Comparison of ENCODE assay signal across 8 mouse cellular contexts in the genomic region with DNA sequence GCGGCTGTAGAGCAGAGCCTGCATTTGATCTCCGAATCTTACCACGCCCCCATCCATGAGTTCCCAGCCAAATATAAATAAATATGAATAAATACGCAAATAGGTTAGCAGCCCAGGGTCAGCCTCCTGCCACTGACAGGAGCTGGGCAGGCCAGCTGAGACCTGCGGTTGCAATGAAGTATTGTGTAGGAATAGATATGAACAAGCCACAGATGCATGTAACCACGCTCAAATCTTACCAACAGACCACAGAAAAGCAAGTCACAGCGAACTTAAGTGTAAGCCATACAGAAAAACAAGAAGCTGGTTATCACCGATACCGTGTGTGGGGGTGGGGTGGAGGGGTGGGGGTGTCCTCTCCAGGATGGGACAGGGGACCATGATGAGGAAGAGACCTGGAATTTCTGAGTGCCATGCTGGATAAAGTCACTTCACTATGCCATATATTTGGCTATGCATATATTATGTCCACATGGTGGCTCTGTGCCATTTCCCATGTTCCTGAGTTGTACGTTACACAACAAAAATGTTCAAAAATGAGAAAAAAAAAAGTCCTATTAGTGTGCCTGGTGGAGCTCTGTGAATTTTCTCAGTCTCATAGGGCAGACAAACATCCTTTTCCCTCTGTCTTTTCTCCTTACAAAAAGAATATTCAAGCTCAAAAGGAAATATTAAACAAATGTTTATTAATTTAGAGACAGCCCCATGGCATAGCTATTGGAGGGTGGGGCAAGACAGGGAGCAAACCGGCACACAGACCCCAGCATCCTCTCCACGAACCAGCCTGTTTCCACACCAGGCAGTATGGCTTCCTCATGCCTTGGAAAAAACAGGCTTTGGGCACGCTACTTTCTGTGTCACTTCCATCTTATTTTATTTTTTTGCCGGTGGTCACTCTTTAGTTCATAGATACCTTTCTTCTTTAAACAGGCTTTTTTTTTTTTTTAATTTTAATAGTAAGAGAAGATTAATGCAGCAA. TPM values are rescaled to one million over a fixed set of nuclear protein-coding genes. Genes with fewer than 3 reads are reported as not detected.
A peak's percentile ranks its signal among the peaks of the same experiment; 100 is the strongest.
DNase-seq lines count a peak whose midpoint lies in the region; ATAC-seq and TF ChIP-seq lines count a peak whose summit lies in the region.

No protein-coding gene starts in this region.

- no peak for TF ChIP-seq CTCF in layer of hippocampus, adult 2 months (conservative IDR thresholded peaks at IDR 0.05)

- 35% methylated on average over 14 of the region's 14 CpGs for WGBS in embryonic facial prominence, embryonic 12.5 days
- WGBS in intestine, embryonic 16.5 days, result 37% methylated on average over 14 of the region's 14 CpGs

- H3K27me3 ChIP-seq in embryonic facial prominence, embryonic 12.5 days, result 0 out of 2 replicates have a peak, but pooled peaks cover 3% of the 10 kb centered on the region
- H3K27me3 ChIP-seq in intestine, embryonic 16.5 days (replicated peaks; ENCODE audit: control insufficient read depth, insufficient read depth, low read length), result no peaks in the 10 kb centered on the region

- peak overlapping the region; percentile 67 for H3K4me2 ChIP-seq in embryonic facial prominence, embryonic 12.5 days (replicated peaks)
- peak overlapping the region; percentile 78 for H3K4me2 ChIP-seq in intestine, embryonic 16.5 days (ENCODE audit: low read depth, low read length)

- H3K4me3 ChIP-seq in layer of hippocampus, adult 2 months, result peak overlapping the region; percentile 53
- peak overlapping the region; percentile 33; the same call in 1 of the 2 replicates for H3K4me3 ChIP-seq in embryonic facial prominence, embryonic 12.5 days
- H3K4me3 ChIP-seq in intestine, embryonic 16.5 days (ENCODE audit: low read length), result peak overlapping the region; percentile 36; the same call in 1 of the 2 replicates

- H3K9ac ChIP-seq in embryonic facial prominence, embryonic 12.5 days, result no peak overlapping the region
- 0 out of 2 replicates have a peak overlapping the region, but pooled peaks have one; percentile 56 for H3K9ac ChIP-seq in intestine, embryonic 16.5 days (ENCODE audit: low read depth, low read length)

- H3K4me1 ChIP-seq in embryonic facial prominence, embryonic 12.5 days, result peaks cover 20% of the 10 kb centered on the region; the same call in 1 of the 2 replicates
- peaks cover 23% of the 10 kb centered on the region for H3K4me1 ChIP-seq in intestine, embryonic 16.5 days (ENCODE audit: control insufficient read depth, insufficient read depth, low read length)

- H3K9me3 ChIP-seq in embryonic facial prominence, embryonic 12.5 days, result no peaks in the 10 kb centered on the region
- no peaks in the 10 kb centered on the region for H3K9me3 ChIP-seq in intestine, embryonic 16.5 days (ENCODE audit: control insufficient read depth, low read length)

- H3K27ac ChIP-seq in layer of hippocampus, adult 2 months, result no peak overlapping the region
- H3K27ac ChIP-seq in embryonic facial prominence, embryonic 12.5 days, result no peak overlapping the region
- H3K27ac ChIP-seq in intestine, embryonic 16.5 days (ENCODE audit: low read length), result no peak overlapping the region; the same call in 1 of the 2 replicates

- no peak for ATAC-seq in embryonic facial prominence, embryonic 12.5 days (ENCODE audit: insufficient number of reproducible peaks, insufficient read depth, low FRiP score, low TSS enrichment)
- no peak for ATAC-seq in intestine, embryonic 16.5 days
- no peak for ATAC-seq in frontal cortex, adult (ENCODE audit: low TSS enrichment)

- no peaks in the 10 kb centered on the region for H3K36me3 ChIP-seq in embryonic facial prominence, embryonic 12.5 days
- H3K36me3 ChIP-seq in intestine, embryonic 16.5 days (ENCODE audit: control insufficient read depth, insufficient read depth, low read length), result no peaks in the 10 kb centered on the region

- no peak for DNase-seq in layer of hippocampus, adult 2 months (ENCODE audit: low spot score in 2 of 2)
- no peak for DNase-seq in layer of hippocampus, postnatal 10 days (ENCODE audit: low spot score in 2 of 2)
- peak; percentile 51 for DNase-seq in naive thymus-derived CD4-positive, alpha-beta T cell, adult 2 months (ENCODE audit: low read depth)
- no peak for DNase-seq in cerebellum, postnatal 25 days
- DNase-seq in testis, postnatal 14 days (ENCODE audit: low spot score), result no peak

RNA-seq across cellular contexts. Expression of a gene that starts 28.2 kb away (rescaled TPM):
- 10 to 100 TPM; 32.3 to 34.3 TPM for total RNA-seq in layer of hippocampus, adult 2 months (2021)
- total RNA-seq in layer of hippocampus, postnatal 10 days (2021), result 10 to 100 TPM; 21.8 to 24.0 TPM
- polyA plus RNA-seq in embryonic facial prominence, embryonic 12.5 days (2016; fragmentation: Nextera tagmentation; extraction: Ambion mirVana), result 4.1 and 4.4 TPM in 2 replicates
- polyA plus RNA-seq in intestine, embryonic 16.5 days (2015; fragmentation: Nextera tagmentation; extraction: Ambion mirVana), result 3.7 and 4.1 TPM in 2 replicates

RNA-seq across cellular contexts. Expression of a gene that starts 33.8 kb away (rescaled TPM):
- total RNA-seq in layer of hippocampus, adult 2 months (2021), result 10 to 100 TPM; 37.1 to 40.5 TPM
- 10 to 100 TPM; 38.4 to 41.3 TPM for total RNA-seq in layer of hippocampus, postnatal 10 days (2021)
- polyA plus RNA-seq in embryonic facial prominence, embryonic 12.5 days (2016; fragmentation: Nextera tagmentation; extraction: Ambion mirVana), result 28.4 and 30.2 TPM in 2 replicates
- 127 and 148 TPM in 2 replicates for polyA plus RNA-seq in intestine, embryonic 16.5 days (2015; fragmentation: Nextera tagmentation; extraction: Ambion mirVana)
